Mouse (Mus musculus): ENCODE measurements around the gene Zdhhc11. TPM values are rescaled to one million over a fixed set of nuclear protein-coding genes. Genes with fewer than 3 reads are reported as not detected.

Zdhhc11 gene
- polyA plus RNA-seq (2014; fragmentation: Illumina TruSeq; extraction: RNeasy Lipid Tissue Mini Kit (QIAGEN cat#74804); ENCODE audit: insufficient read depth, low read depth, low replicate concordance) = not detected

GRCm38 (mm10) chr13:73963551-73963950 lies at the start of gene Zdhhc11:
TSS of gene Zdhhc11 (plus strand) at chr13:73963851.

GRCm38 (mm10) chr13:73937321-73938176 lies 26.1 kb upstream of the Zdhhc11 start, which contains the start of the genes Trip13 and Brd9:
TSS of gene Trip13 (minus strand) at chr13:73937784.
TSS of gene Brd9 (plus strand) at chr13:73937811.

DNA sequence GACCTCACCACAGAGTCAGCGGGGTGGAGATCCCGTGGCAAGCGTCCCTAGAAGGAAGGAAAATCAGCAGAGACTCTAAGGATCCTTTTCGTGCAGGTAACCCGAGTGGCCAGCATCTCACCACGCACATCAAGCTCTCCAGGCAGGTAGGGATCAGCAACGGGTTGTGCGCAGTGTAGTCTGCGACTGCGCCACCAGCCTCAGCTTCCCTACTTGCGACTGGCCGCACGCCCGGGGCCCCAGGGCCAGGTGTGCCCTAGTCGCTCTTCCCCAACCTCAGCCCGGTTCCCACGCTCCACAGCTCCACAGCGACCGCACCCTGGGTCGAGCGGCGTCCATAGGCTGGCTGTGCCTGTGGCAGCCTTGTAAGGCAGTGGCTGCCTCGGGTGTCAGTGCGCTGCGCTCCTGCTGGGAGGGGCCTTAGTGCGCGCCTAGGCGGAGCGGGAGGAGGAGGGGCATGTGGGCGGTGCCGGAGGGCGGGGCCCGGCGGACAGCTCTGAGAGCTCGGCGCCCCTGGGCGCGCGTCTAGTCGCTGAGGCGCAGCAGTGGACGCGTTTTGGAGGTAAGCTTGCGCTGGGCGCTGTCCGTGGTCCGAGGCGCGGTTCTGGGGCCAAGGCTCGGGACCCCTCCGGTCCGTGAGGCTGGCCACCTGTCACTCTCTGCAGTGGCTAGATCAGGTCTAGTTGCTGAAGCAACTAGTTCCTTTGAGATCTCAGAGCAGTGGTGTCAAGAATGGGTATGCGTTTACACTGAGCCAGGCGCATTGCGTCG lies 45.5 kb downstream of the Zdhhc11 start, which contains the start of gene Tppp:
Gene Tppp (plus strand): TSS at position 460 of the 771 bp plus-strand sequence.

Other genes with a start within 250 kb of the Zdhhc11 start
- 14.8 TPM for gene Slc12a7, start 230.8 kb upstream of the Zdhhc11 start, polyA plus RNA-seq (2014; fragmentation: Illumina TruSeq; extraction: RNeasy Lipid Tissue Mini Kit (QIAGEN cat#74804); ENCODE audit: insufficient read depth, low read depth, low replicate concordance)
- 4.3 TPM for gene Nkd2, start 116.2 kb upstream of the Zdhhc11 start, polyA plus RNA-seq (2014; fragmentation: Illumina TruSeq; extraction: RNeasy Lipid Tissue Mini Kit (QIAGEN cat#74804); ENCODE audit: insufficient read depth, low read depth, low replicate concordance)
- gene Trip13, start 26.1 kb upstream of the Zdhhc11 start, polyA plus RNA-seq (2014; fragmentation: Illumina TruSeq; extraction: RNeasy Lipid Tissue Mini Kit (QIAGEN cat#74804); ENCODE audit: insufficient read depth, low read depth, low replicate concordance) = 1.1 TPM
- 23.9 TPM for gene Brd9, start 26.0 kb upstream of the Zdhhc11 start, polyA plus RNA-seq (2014; fragmentation: Illumina TruSeq; extraction: RNeasy Lipid Tissue Mini Kit (QIAGEN cat#74804); ENCODE audit: insufficient read depth, low read depth, low replicate concordance)
- 7.5 TPM for gene Tppp, start 45.6 kb downstream of the Zdhhc11 start, polyA plus RNA-seq (2014; fragmentation: Illumina TruSeq; extraction: RNeasy Lipid Tissue Mini Kit (QIAGEN cat#74804); ENCODE audit: insufficient read depth, low read depth, low replicate concordance)
- gene Cep72, start 98.4 kb downstream of the Zdhhc11 start, polyA plus RNA-seq (2014; fragmentation: Illumina TruSeq; extraction: RNeasy Lipid Tissue Mini Kit (QIAGEN cat#74804); ENCODE audit: insufficient read depth, low read depth, low replicate concordance) = 1.3 TPM
- gene Slc9a3, start 157.6 kb downstream of the Zdhhc11 start, polyA plus RNA-seq (2014; fragmentation: Illumina TruSeq; extraction: RNeasy Lipid Tissue Mini Kit (QIAGEN cat#74804); ENCODE audit: insufficient read depth, low read depth, low replicate concordance) = not detected
- 27.1 TPM for gene Exoc3, start 244.9 kb downstream of the Zdhhc11 start, polyA plus RNA-seq (2014; fragmentation: Illumina TruSeq; extraction: RNeasy Lipid Tissue Mini Kit (QIAGEN cat#74804); ENCODE audit: insufficient read depth, low read depth, low replicate concordance)